Mouse (Mus musculus) midbrain, embryonic 10.5 days (tissue): ENCODE data around the gene Esrrg. TPM values are rescaled to one million over a fixed set of nuclear protein-coding genes. Genes with fewer than 3 reads are reported as not detected.

ENCODE experiments used
- DNase-seq: peaks from one replicate; pipeline ENCODE4 v3.0.0-alpha.2; 2017; ENCODE audit warnings: low spot score
- H3K27ac ChIP-seq: fragments of 300-500 bp; sonication (generic); replicated peaks from 2 replicates; pipeline ENCODE4 v1.5.1; 2016; ENCODE audit warnings: mild to moderate bottlenecking
- H3K27me3 ChIP-seq: fragments of 300-500 bp; sonication (generic); 2 replicates; pipeline ENCODE4 v1.6.1; 2016; ENCODE audit warnings: low read depth, mild to moderate bottlenecking; ENCODE audit not compliant: poor library complexity, severe bottlenecking
- H3K36me3 ChIP-seq: fragments of 300-500 bp; sonication (generic); 2 replicates; pipeline ENCODE4 v1.6.1; 2016; ENCODE audit warnings: mild to moderate bottlenecking, moderate library complexity
- H3K4me1 ChIP-seq: fragments of 300-500 bp; sonication (generic); 2 replicates; pipeline ENCODE4 v1.6.1; 2016
- H3K4me3 ChIP-seq: fragments of 300-500 bp; sonication (generic); 2 replicates; pipeline ENCODE4 v1.5.1; 2016; ENCODE audit warnings: mild to moderate bottlenecking, moderate library complexity
- H3K9me3 ChIP-seq: fragments of 300-500 bp; sonication (generic); replicated peaks from 2 replicates; pipeline ENCODE4 v1.6.1; 2016; ENCODE audit warnings: mild to moderate bottlenecking
- WGBS: fragments of 180-500 bp; shearing (Covaris S2); methylation state at CpG from one replicate; pipeline ENCODE4 v1.1.7; 2016; 5-methylcytosine and 5-hydroxymethylcytosine counted together
- polyA plus RNA-seq: library from polyadenylated mRNA; unstranded; fragments of >200 nt; fragmentation: Nextera tagmentation; extraction: Ambion mirVana; gene quantifications from 2 replicates; pipeline ENCODE4 v1.2.1, GENCODE M21; 2016

Esrrg gene
- polyA plus RNA-seq, 1 experiment from 2014 or later = 2.0 TPM

DNA sequence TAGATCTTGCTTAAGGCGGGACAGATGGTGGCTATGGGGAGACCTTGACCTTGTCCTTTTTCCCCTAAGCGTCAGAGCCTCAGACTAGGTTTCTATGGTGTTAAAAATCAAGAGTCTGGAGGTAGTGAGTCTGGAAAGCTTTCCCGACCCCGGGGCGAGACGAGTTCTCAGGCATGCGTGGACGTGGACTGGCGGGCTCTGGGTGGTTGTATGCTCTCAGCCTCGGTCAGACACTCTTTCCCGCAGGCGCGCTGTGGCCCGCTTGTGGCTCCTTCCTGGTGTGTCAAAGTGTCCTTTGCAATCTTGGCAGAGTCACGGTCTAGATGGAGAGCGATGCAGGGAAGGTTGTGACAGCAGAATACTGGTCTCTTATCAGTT, 1.3 kb downstream of the Esrrg start:
- under 1% methylated on average over 16 of the region's 16 CpGs for WGBS
- H3K36me3 ChIP-seq = no peaks in the 10 kb centered on the region
- DNase-seq = no peak
- peaks cover 60% of the 10 kb centered on the region for H3K4me1 ChIP-seq
- no peaks in the 10 kb centered on the region for H3K9me3 ChIP-seq
- no peak overlapping the region; the same call in 1 of the 2 replicates for H3K27ac ChIP-seq
- H3K4me3 ChIP-seq = peak overlapping the region; percentile 59
- peaks cover 85% of the 10 kb centered on the region for H3K27me3 ChIP-seq

DNA sequence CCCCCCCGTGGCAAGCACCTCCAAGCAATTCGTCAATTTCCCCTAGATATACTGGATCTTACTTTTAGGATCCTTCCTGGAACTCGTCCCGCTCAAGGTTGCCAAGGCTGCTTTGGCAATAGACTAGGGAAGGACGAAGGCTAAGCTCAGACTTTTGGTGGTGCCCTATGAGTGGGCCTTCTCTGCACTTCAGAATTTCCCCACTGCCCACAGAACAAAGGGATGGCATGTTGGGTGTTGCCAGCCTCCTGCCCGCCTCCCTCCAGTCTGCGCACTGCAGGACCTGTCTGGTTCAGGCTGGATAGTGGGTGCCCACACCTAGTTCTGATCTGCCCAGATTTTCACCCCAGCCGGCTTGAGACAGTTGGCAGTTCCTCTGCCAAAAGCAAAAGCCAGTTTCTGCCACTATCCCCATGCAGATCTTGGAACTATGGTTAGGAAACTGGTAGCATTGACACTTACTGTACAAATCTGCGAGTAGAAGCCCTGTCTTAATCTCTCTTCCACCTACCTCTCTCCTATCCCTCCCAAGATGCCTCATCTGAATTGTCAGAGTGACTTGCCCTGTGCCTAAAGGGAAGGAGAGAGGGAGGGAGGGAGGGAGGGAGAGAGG, 1.9 kb downstream of the Esrrg start:
- H3K27ac ChIP-seq = no peak overlapping the region
- peak overlapping the region; percentile 59; the same call in 1 of the 2 replicates for H3K4me3 ChIP-seq
- H3K9me3 ChIP-seq = no peaks in the 10 kb centered on the region
- H3K36me3 ChIP-seq = no peaks in the 10 kb centered on the region
- peaks cover 54% of the 10 kb centered on the region for H3K4me1 ChIP-seq
- peaks cover 79% of the 10 kb centered on the region for H3K27me3 ChIP-seq
- 24% methylated on average over 9 of the region's 9 CpGs for WGBS
- peak; percentile 14 for DNase-seq

DNA sequence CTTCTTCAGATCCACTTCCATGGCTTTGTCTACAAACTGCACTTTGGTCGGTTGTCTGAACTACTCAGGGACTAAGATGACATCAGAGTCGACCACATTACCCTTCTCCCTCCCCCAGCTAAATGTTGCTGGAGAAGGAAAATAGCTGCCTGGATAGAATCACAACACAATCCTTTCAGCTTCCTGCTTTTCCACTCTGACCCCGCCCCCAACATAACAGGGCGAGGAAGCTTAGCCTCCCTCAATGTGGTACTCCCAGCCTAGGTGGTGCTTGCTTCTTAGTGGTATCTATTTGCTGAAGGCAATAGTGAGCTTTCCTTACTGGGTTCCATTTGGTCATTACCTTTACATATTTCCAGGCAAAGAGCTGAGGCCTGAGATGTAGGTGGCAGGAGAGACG, 3.3 kb downstream of the Esrrg start:
- H3K27me3 ChIP-seq = peaks cover 64% of the 10 kb centered on the region
- DNase-seq = no peak

DNA sequence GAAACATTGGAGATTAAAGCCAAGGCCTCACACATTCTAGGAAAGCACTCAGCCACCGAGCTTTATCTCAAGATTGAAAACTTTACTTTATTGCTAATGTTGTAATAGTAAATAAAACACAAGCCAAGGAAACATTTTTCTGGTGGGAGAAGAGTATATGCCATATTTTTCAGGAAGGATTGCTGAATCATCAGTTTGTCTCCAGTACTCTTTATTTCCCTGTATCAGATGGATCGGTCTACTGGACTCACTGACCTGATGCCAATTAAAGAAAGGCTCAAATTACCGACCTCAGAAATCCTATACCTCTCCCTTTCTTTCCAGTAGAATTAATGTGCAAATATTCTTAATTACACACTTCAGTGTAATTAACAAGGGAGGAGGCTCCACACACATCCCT, 4.7 kb downstream of the Esrrg start:
- DNase-seq = no peak
- Histone ChIP-seq H3K4me3 (no peak overlapping the region), H3K9me3 (no peaks in the 10 kb centered on the region), H3K36me3 (no peaks in the 10 kb centered on the region), H3K27me3 (peaks cover 50% of the 10 kb centered on the region), H3K4me1 (peaks cover 25% of the 10 kb centered on the region), H3K27ac (no peak overlapping the region)
- WGBS = 83% methylated on average over 3 of the region's 3 CpGs

More for the DNA sequence above, 3.3 kb downstream of the Esrrg start:
- Histone ChIP-seq H3K4me1 (peaks cover 39% of the 10 kb centered on the region), H3K9me3 (no peaks in the 10 kb centered on the region), H3K4me3 (no peak overlapping the region), H3K27ac (no peak overlapping the region), H3K36me3 (no peaks in the 10 kb centered on the region)
- WGBS = 33% methylated on average over 5 of the region's 5 CpGs

DNA sequence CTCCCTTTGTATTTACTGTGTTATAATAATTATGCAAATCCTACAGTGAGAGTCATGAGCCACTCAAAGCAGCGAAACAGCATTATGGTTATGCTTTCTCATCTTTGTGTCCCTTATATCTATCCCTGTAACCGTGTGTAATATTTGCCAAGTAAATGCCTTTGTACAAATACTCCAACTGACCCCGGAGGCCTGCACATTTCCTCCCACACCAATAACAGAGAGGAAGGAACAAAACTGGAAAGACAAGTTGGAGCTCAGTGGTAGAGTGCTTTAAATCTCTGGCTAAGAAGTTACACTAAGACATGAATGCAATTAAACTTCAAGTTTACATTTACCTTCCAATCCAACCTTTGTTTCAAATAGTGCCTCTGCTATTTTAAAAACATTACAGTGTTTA, 15.4 kb downstream of the Esrrg start:
- no peaks in the 10 kb centered on the region for H3K9me3 ChIP-seq
- no peaks in the 10 kb centered on the region for H3K4me1 ChIP-seq
- 88% methylated on average over 3 of the region's 3 CpGs for WGBS
- H3K27ac ChIP-seq = no peak overlapping the region
- no peaks in the 10 kb centered on the region for H3K36me3 ChIP-seq
- H3K4me3 ChIP-seq = no peak overlapping the region
- no peak for DNase-seq
- no peaks in the 10 kb centered on the region for H3K27me3 ChIP-seq

DNA sequence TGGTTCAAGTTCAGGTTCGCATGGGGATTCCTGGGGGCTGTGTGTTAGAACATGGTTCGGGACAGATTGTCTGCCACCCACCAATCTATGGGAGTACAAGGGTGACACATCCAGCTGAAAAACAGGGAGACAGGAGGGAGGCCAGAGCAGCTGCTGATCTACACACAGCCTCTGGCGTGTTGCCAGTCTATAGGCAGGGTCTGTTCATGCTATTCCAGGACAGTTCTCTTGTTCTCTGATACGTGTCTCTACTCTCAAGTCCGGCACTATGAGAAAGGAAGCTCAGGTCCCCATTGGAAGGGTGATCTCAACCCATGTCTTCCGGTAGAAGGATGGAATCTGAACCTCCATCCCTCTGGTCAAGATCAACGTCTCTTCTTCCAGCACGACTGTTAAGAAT, 21.8 kb downstream of the Esrrg start:
- Histone ChIP-seq H3K27ac (no peak overlapping the region), H3K4me1 (peaks cover 8% of the 10 kb centered on the region), H3K27me3 (no peaks in the 10 kb centered on the region; the same call in 1 of the 2 replicates), H3K4me3 (no peak overlapping the region), H3K9me3 (no peaks in the 10 kb centered on the region), H3K36me3 (no peaks in the 10 kb centered on the region)
- no peak for DNase-seq
- WGBS = 91% methylated on average over 8 of the region's 8 CpGs

DNA sequence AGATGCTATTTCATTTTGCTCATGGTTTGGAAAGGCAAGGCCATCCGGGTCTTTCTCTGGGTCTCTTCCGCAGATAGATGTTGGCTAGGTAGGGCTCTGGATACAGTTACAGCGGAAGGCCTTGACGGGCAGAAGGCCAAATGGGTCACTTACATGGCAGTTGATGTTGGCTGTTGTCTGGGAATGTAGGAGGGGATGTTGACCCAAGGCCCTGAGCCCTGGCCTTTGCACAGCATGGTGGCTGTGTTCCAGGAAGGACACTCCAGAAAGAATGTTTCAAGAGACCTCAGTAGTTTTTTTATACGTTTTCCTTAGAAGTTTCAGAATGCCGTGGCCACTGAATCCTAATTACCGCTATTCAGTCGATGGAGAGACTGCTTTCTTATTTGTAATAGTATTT, 22.9 kb downstream of the Esrrg start:
- Histone ChIP-seq H3K27me3 (no peaks in the 10 kb centered on the region; the same call in 1 of the 2 replicates), H3K4me3 (no peak overlapping the region), H3K9me3 (no peaks in the 10 kb centered on the region), H3K4me1 (peaks cover 8% of the 10 kb centered on the region), H3K36me3 (no peaks in the 10 kb centered on the region), H3K27ac (no peak overlapping the region)
- WGBS = 83% methylated on average over 8 of the region's 8 CpGs
- DNase-seq = no peak

DNA sequence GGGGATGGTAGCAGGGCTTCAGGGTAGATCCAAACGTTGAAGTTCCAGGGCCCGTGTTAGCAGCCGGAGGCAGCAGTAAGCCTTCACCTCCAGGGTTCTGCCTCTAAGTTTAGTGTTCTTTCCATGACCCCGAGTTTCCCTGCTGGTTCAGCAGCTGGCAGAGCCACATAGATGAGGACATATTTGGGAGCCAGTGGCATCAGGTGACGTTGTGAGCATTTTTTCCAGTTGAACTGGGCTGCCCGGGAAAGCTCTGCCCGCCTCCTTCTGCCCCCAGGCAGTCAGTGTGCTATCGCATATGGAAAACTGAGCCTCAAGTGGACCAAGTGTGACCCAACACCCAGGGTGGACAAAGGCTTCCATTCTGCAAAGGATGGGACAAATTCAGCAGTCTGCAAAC, 36.7 kb downstream of the Esrrg start:
- no peaks in the 10 kb centered on the region for H3K36me3 ChIP-seq
- H3K27me3 ChIP-seq = no peaks in the 10 kb centered on the region
- H3K27ac ChIP-seq = no peak overlapping the region
- H3K4me3 ChIP-seq = no peak overlapping the region
- 86% methylated on average over 8 of the region's 8 CpGs for WGBS
- peaks cover 5% of the 10 kb centered on the region for H3K4me1 ChIP-seq
- no peak for DNase-seq
- H3K9me3 ChIP-seq = no peaks in the 10 kb centered on the region

DNA sequence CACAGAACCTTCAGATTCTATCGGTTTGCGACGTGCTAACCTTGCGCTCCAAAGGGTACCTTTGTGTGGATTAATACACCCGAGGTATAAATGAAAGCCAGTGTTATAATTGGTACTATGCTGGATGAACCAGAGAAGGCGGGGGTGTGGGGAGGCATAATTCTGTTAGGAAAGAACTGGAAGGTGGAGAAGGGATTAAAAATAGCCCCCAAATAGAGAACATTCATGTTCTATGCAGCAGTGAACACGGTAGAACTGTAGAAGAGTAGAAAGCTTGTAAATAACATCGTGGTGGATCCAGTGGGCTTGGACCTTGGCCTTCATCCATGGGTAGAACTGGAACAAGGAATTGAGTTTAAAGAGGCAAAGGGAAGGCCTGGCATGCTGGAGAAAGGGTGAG, 40.0 kb downstream of the Esrrg start:
- WGBS = 89% methylated on average over 8 of the region's 8 CpGs
- peaks cover 31% of the 10 kb centered on the region for H3K4me1 ChIP-seq
- no peak overlapping the region for H3K27ac ChIP-seq
- H3K27me3 ChIP-seq = peaks cover 14% of the 10 kb centered on the region
- no peaks in the 10 kb centered on the region for H3K36me3 ChIP-seq
- no peaks in the 10 kb centered on the region for H3K9me3 ChIP-seq
- no peak for DNase-seq
- no peak overlapping the region for H3K4me3 ChIP-seq

DNA sequence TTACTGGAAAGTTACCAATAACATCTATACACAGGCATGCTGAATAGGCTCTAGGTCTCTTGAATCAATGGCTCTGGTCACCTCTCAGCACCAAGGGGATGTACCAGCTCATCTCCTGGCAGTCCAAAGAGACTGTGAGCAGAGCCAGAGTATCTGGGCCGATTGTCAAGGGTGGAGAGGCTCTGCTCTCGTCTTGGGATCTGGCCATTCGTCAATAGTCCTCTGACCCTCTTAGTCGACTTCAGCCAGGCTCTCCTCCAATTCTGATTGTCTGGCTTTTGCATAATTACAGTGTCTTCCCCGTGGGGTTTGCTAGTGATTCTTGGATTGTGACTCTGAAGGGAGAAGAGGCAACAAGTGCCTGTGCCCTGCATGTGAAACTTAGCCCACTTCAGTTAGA, 41.3 kb downstream of the Esrrg start:
- H3K4me1 ChIP-seq = peaks cover 31% of the 10 kb centered on the region
- WGBS = 51% methylated on average over 5 of the region's 5 CpGs
- no peak overlapping the region for H3K4me3 ChIP-seq
- no peaks in the 10 kb centered on the region for H3K36me3 ChIP-seq
- H3K9me3 ChIP-seq = no peaks in the 10 kb centered on the region
- H3K27me3 ChIP-seq = peaks cover 16% of the 10 kb centered on the region
- DNase-seq = no peak
- H3K27ac ChIP-seq = no peak overlapping the region

DNA sequence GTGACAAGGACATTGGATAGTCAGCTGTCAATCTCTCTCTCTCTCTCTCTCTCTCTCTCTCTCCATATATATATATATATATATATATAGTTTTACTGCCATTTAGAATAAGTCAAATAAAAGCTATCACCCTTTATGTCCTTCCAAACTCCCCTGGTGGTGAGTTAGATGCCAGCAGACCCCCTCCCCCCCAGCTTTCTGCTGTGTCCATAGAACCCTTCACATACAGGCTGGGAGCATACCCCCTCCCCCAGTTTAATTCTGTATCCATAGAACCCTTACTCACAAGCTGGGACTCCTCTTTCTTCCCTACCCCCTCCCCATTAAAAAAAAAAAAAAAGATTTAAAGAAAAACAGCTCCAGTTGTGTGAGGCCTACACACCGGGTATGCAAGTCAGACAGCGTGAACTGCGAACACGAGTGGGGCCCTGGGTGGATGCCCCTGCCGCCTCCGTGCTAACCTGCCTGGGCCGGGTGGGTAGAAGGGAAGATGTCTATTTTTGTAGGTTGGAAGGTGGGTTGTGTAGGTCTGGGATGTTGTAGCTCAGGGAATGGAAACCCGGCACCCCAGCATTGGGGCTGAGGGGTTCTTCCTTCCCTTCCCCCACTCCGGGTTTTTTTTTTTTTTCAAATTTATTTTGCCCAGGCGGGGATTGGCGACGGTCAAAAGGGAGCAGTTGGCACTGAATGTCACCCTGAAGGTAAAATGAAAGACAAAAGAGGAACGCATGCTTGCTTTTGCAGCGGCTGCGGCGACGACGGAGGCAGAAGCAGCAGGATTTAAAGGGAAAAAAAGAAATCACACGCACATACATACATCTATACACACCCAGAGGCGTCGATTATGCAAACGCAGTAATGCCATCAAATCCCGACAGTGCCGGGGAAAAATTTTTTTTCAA, 42.4 kb downstream of the Esrrg start:
- Histone ChIP-seq H3K36me3 (no peaks in the 10 kb centered on the region), H3K4me1 (peaks cover 31% of the 10 kb centered on the region), H3K27me3 (peaks cover 16% of the 10 kb centered on the region), H3K27ac (peak overlapping the region; percentile 92), H3K4me3 (peak overlapping the region; percentile 73), H3K9me3 (no peaks in the 10 kb centered on the region)
- DNase-seq = no peak
- WGBS = 11% methylated on average over 24 of the region's 24 CpGs

DNA sequence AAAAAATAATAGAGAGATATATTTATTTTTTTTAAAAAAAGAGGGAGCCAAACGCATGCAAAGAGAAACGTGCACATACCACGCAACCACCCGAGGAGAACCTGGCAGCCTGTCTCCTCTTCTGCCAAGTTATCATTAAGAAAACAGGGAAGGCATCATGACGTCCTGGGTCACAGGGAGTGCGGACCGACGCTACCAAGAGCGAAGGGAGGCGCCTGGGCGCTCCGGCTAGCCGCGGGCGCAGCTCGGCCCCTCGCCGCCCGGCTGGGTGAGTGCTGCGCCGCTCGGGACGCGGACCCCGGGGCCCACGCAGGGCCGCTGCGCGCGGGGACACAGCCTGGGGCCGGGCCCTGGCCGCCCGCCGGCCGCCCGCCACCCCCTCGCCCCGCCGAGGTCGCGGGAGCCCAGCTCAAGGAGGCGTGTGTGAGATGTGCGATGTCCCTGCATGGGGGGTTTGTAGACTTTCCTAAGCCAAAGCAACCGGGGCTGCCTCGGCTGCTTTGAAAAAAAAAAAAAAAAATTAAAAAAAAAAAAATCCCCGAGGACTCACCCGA, 43.2 kb downstream of the Esrrg start:
- no peaks in the 10 kb centered on the region for H3K9me3 ChIP-seq
- H3K27ac ChIP-seq = peak overlapping the region; percentile 92
- peak; percentile 57 for DNase-seq
- H3K4me3 ChIP-seq = peak overlapping the region; percentile 73
- H3K27me3 ChIP-seq = peaks cover 16% of the 10 kb centered on the region
- H3K4me1 ChIP-seq = peaks cover 31% of the 10 kb centered on the region
- WGBS = 1% methylated on average over 47 of the region's 47 CpGs
- no peaks in the 10 kb centered on the region for H3K36me3 ChIP-seq

DNA sequence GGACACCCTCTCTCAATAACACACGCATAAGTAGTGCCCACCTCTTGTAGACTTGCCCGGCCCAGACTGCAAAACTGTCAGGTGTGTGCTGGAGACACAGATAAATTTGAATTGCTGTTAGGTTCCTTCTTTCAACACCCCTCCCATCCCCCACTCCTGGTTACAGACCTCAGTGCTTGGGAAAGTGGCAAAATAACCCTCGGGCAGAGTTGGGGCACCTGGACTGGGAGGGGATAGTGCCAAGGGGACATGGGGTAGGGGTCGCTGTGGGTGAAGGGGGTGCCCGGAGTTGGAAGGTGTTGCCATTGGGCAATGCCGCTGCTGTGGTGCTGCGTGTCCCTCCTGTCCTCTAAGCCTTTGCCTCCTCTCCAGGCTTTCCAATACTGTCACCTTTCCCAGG, 43.9 kb downstream of the Esrrg start:
- Histone ChIP-seq H3K4me3 (peak overlapping the region; percentile 73), H3K36me3 (no peaks in the 10 kb centered on the region), H3K4me1 (peaks cover 31% of the 10 kb centered on the region), H3K27ac (peak overlapping the region; percentile 92; the same call in 1 of the 2 replicates), H3K27me3 (peaks cover 16% of the 10 kb centered on the region), H3K9me3 (no peaks in the 10 kb centered on the region)
- 12% methylated on average over 7 of the region's 7 CpGs for WGBS
- no peak for DNase-seq
